Mouse (Mus musculus) myocyte (in vitro differentiated cells): ENCODE measurements around the gene Myh6. TPM values are rescaled to one million over a fixed set of nuclear protein-coding genes. Genes with fewer than 3 reads are reported as not detected.

ENCODE experiments used
- H3K27me3 ChIP-seq: one replicate; pipeline ENCODE4 v1.6.1; 2011; ENCODE audit not compliant: control insufficient read depth, insufficient read depth, insufficient read length
- H3K36me3 ChIP-seq: one replicate; pipeline ENCODE4 v1.6.1; 2011; ENCODE audit not compliant: control insufficient read depth, insufficient read depth
- H3K4me2 ChIP-seq: one replicate; pipeline ENCODE4 v1.6.1; 2011; ENCODE audit warnings: low read depth, control low read depth
- H3K4me3 ChIP-seq: one replicate; pipeline ENCODE4 v1.5.1; 2011; ENCODE audit warnings: mild to moderate bottlenecking, control low read depth, moderate library complexity
- H3K79me2 ChIP-seq: one replicate; pipeline ENCODE4 v1.6.1; 2011; ENCODE audit not compliant: control insufficient read depth, insufficient read depth
- H3ac ChIP-seq: one replicate; pipeline ENCODE4 v1.6.1; 2011; ENCODE audit not compliant: control insufficient read depth, insufficient read length
- CEBPB ChIP-seq: IDR thresholded peaks from 2 replicates; pipeline ENCODE4 v1.6.1; 2011; ENCODE audit warnings: mild to moderate bottlenecking, moderate library complexity; ENCODE audit not compliant: poor library complexity, insufficient read depth, severe bottlenecking
- E2F4 ChIP-seq: IDR thresholded peaks from one replicate; pipeline ENCODE4 v1.6.1; 2011; ENCODE audit warnings: mild to moderate bottlenecking, control low read depth, moderate library complexity; ENCODE audit not compliant: insufficient read depth
- MAX ChIP-seq: IDR thresholded peaks from one replicate; pipeline ENCODE4 v1.6.1; 2011; ENCODE audit warnings: low read depth, mild to moderate bottlenecking, control low read depth
- MYOD1 ChIP-seq, 3 experiments: IDR thresholded peaks; one replicate each; pipeline ENCODE4 v1.6.1; 2011; ENCODE audit warnings: control low read depth in 2 of 3, low read depth in 2 of 3, mild to moderate bottlenecking in 2 of 3, moderate library complexity in 1 of 3; ENCODE audit not compliant: insufficient read length in 2 of 3, control insufficient read depth in 1 of 3
- MYOG ChIP-seq, 3 experiments: IDR thresholded peaks; one replicate each; pipeline ENCODE4 v1.6.1; 2011; ENCODE audit warnings: control low read depth in 2 of 3, low read depth in 2 of 3, mild to moderate bottlenecking in 2 of 3; ENCODE audit not compliant: insufficient read length in 2 of 3, control insufficient read depth in 1 of 3, insufficient read depth in 1 of 3
- POLR2A ChIP-seq: IDR thresholded peaks from one replicate; pipeline ENCODE4 v1.6.1; 2011; ENCODE audit warnings: low read depth, mild to moderate bottlenecking, control low read depth, moderate library complexity; ENCODE audit not compliant: insufficient read length
- POLR2AphosphoS2 ChIP-seq: IDR thresholded peaks from one replicate; pipeline ENCODE4 v1.6.1; 2011; ENCODE audit warnings: low read depth, control low read depth; ENCODE audit not compliant: insufficient read length
- REST ChIP-seq: IDR thresholded peaks from one replicate; pipeline ENCODE4 v1.6.1; 2011; ENCODE audit warnings: mild to moderate bottlenecking, control low read depth, moderate library complexity; ENCODE audit not compliant: insufficient read depth, insufficient read length
- SRF ChIP-seq: IDR thresholded peaks from one replicate; pipeline ENCODE4 v1.6.1; 2011; ENCODE audit warnings: low read depth; ENCODE audit not compliant: control insufficient read depth, insufficient read length
- TCF12 ChIP-seq: IDR thresholded peaks from one replicate; pipeline ENCODE4 v1.6.1; 2011; ENCODE audit warnings: mild to moderate bottlenecking, control low read depth; ENCODE audit not compliant: poor library complexity, insufficient read depth, severe bottlenecking
- TCF3 ChIP-seq: IDR thresholded peaks from one replicate; pipeline ENCODE4 v1.6.1; 2011; ENCODE audit warnings: low read depth, control low read depth; ENCODE audit not compliant: insufficient read length
- USF1 ChIP-seq: IDR thresholded peaks from one replicate; pipeline ENCODE4 v1.6.1; 2011; ENCODE audit warnings: low read depth, mild to moderate bottlenecking, control low read depth, moderate library complexity
- polyA plus RNA-seq: library from polyadenylated mRNA; unstranded; fragments of >200 nt; fragmentation: generic; extraction: Trizol; gene quantifications from one replicate; pipeline ENCODE4 v1.2.1, GENCODE M21; 2012; ENCODE audit warnings: missing spikeins

Gene Myh6
- polyA plus RNA-seq, 1 experiment, result 15.0 TPM

DNA sequence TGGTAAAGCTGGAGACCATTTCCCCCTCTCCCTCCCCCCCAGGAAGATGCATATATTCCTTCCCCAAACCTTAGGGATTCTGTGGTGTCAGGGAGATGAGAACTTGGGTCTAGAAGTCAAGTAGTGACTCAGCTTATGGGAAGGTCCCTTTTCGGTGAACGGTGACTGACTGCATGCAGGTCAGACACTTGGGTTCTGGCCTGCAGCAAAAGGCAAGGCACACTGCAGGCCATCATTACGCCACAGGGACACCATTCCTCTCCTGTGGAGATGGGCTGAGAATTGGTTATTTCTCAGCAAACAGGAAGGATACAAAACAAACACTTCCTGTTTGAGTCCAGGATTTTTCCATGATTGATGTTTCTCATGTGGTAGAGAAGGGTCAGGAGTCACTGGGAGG lies 7.5 kb downstream of the Myh6 start:
- Histone ChIP-seq H3K4me3 (no peak overlapping the region), H3ac (no peak overlapping the region), H3K36me3 (no peaks in the 10 kb centered on the region), H3K27me3 (peaks cover 48% of the 10 kb centered on the region), H3K79me2 (no peaks in the 10 kb centered on the region), H3K4me2 (no peak overlapping the region)
- TF ChIP-seq USF1, result no peak
- no peak for TF ChIP-seq SRF
- TF ChIP-seq TCF12, result no peak
- no peak for TF ChIP-seq CEBPB
- TF ChIP-seq MYOG (IDR thresholded peaks at IDR 0.05; ENCODE audit: control insufficient read depth in 1 of 3, insufficient read depth in 1 of 3, insufficient read length in 2 of 3, low read depth in 2 of 3), result no peak
- TF ChIP-seq POLR2A, result no peak
- no peak for TF ChIP-seq TCF3
- no peak for TF ChIP-seq E2F4
- TF ChIP-seq POLR2AphosphoS2, result no peak
- TF ChIP-seq MAX, result no peak
- no peak for TF ChIP-seq MYOD1 (IDR thresholded peaks at IDR 0.05; ENCODE audit: control insufficient read depth in 1 of 3, insufficient read length in 2 of 3, low read depth in 2 of 3)
- no peak for TF ChIP-seq REST

GRCm38 (mm10) chr14:54958503-54958902 lies 8.2 kb downstream of the Myh6 start:
- H3K79me2 ChIP-seq, result no peaks in the 10 kb centered on the region
- H3K36me3 ChIP-seq, result no peaks in the 10 kb centered on the region
- peaks cover 42% of the 10 kb centered on the region for H3K27me3 ChIP-seq
- TF ChIP-seq SRF (no peak), USF1 (no peak), CEBPB (no peak), TCF12 (no peak), MYOG (IDR thresholded peaks at IDR 0.05; ENCODE audit: control insufficient read depth in 1 of 3, insufficient read depth in 1 of 3, insufficient read length in 2 of 3, low read depth in 2 of 3) (no peak), REST (no peak), E2F4 (no peak), POLR2AphosphoS2 (no peak), MAX (no peak), POLR2A (no peak), MYOD1 (IDR thresholded peaks at IDR 0.05; ENCODE audit: control insufficient read depth in 1 of 3, insufficient read length in 2 of 3, low read depth in 2 of 3) (no peak), TCF3 (no peak)
- no peak overlapping the region for H3ac ChIP-seq
- H3K4me3 ChIP-seq, result no peak overlapping the region
- H3K4me2 ChIP-seq, result no peak overlapping the region

GRCm38 (mm10) chr14:54956533-54956932 lies 10.2 kb downstream of the Myh6 start:
- Histone ChIP-seq H3K36me3 (no peaks in the 10 kb centered on the region), H3K79me2 (no peaks in the 10 kb centered on the region), H3K4me2 (no peak overlapping the region), H3K4me3 (no peak overlapping the region), H3ac (no peak overlapping the region), H3K27me3 (peaks cover 42% of the 10 kb centered on the region)
- TF ChIP-seq TCF3 (no peak), MYOG (IDR thresholded peaks at IDR 0.05; ENCODE audit: control insufficient read depth in 1 of 3, insufficient read depth in 1 of 3, insufficient read length in 2 of 3, low read depth in 2 of 3) (no peak), POLR2A (no peak), SRF (no peak), CEBPB (no peak), E2F4 (no peak), USF1 (no peak), POLR2AphosphoS2 (no peak), MYOD1 (IDR thresholded peaks at IDR 0.05; ENCODE audit: control insufficient read depth in 1 of 3, insufficient read length in 2 of 3, low read depth in 2 of 3) (no peak)

DNA sequence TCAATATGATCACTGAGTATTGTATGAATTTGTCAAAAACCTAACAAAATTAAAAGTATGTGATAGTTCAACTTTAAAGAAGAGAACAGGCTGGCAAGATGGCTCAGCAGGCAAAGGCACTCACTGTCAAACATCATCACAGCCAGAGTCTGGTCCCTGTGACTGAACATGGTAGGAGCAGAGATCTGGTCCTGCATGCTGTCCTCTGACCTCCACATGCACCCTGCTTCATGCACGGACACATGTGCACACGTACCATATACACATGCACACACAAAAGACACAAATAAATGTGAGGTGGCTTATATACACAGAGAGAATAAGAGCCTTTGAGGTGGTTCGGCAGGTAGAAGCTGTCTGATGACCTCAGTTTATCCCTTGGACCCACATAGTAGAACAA lies 11.2 kb downstream of the Myh6 start:
- Histone ChIP-seq H3K4me3 (no peak overlapping the region), H3K79me2 (no peaks in the 10 kb centered on the region), H3K4me2 (no peak overlapping the region), H3ac (no peak overlapping the region), H3K36me3 (no peaks in the 10 kb centered on the region), H3K27me3 (peaks cover 33% of the 10 kb centered on the region)
- TF ChIP-seq CEBPB (no peak), USF1 (no peak), POLR2AphosphoS2 (no peak), MYOG (IDR thresholded peaks at IDR 0.05; ENCODE audit: control insufficient read depth in 1 of 3, insufficient read depth in 1 of 3, insufficient read length in 2 of 3, low read depth in 2 of 3) (no peak), E2F4 (no peak), POLR2A (no peak)

GRCm38 (mm10) chr14:54954474-54954873 lies 12.3 kb downstream of the Myh6 start:
- Histone ChIP-seq H3K79me2 (no peaks in the 10 kb centered on the region), H3K27me3 (peaks cover 42% of the 10 kb centered on the region), H3K4me2 (no peak overlapping the region), H3ac (no peak overlapping the region), H3K4me3 (no peak overlapping the region), H3K36me3 (no peaks in the 10 kb centered on the region)
- no peak for TF ChIP-seq TCF3
- no peak for TF ChIP-seq SRF
- no peak for TF ChIP-seq MAX
- TF ChIP-seq TCF12, result no peak
- TF ChIP-seq MYOD1 (IDR thresholded peaks at IDR 0.05; ENCODE audit: control insufficient read depth in 1 of 3, insufficient read length in 2 of 3, low read depth in 2 of 3), result no peak
- no peak for TF ChIP-seq POLR2A
- no peak for TF ChIP-seq POLR2AphosphoS2
- TF ChIP-seq REST, result no peak
- no peak for TF ChIP-seq USF1
- TF ChIP-seq CEBPB, result no peak
- TF ChIP-seq MYOG (IDR thresholded peaks at IDR 0.05; ENCODE audit: control insufficient read depth in 1 of 3, insufficient read depth in 1 of 3, insufficient read length in 2 of 3, low read depth in 2 of 3), result no peak
- no peak for TF ChIP-seq E2F4
